Mouse (Mus musculus) G1E-ER4 (cell line): ENCODE results near the gene Amdhd1. TPM values are rescaled to one million over a fixed set of nuclear protein-coding genes. Genes with fewer than 3 reads are reported as not detected.

Experiments
- GATA1 ChIP-seq: IDR thresholded peaks from one replicate; pipeline ENCODE4 v1.8.0; 2012; ENCODE audit warnings: low read length, inconsistent platforms
- polyA plus RNA-seq: library from polyadenylated mRNA; stranded (reverse); fragments of >175 nt; gene quantifications from 2 replicates; pipeline ENCODE4 v1.2.3, GENCODE M21; 2012

Amdhd1 gene
- polyA plus RNA-seq, 1 experiment: not detected

DNA sequence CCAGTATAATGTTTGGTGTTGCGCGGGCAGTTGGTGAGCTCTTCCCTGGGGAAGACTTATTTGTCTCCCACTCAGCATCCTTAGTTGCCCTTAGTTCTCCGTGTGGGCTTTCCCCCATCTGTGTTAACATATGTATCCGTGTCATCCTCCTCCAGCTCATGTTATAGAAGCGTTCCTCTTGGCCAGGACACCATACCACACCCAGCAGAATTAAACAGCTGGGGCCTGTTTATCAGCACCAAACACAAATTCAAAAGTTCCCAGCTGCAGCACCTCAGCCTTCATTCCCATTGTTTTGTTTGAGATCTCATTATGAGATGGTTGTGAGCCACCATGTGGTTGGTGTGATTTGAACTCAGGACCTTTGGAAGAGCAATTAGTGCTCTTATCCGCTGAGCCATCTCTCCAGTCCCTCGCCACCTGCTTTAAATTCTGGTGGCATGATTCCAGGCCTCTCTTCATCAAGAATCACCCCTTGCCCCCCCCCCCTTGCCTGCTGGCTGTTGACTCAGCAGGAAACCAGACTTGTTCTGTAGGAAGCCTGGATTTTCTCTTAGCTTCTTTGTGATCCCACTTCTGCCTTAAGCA is 31.4 kb downstream of the Amdhd1 start:
- TF ChIP-seq GATA1: no peak

DNA sequence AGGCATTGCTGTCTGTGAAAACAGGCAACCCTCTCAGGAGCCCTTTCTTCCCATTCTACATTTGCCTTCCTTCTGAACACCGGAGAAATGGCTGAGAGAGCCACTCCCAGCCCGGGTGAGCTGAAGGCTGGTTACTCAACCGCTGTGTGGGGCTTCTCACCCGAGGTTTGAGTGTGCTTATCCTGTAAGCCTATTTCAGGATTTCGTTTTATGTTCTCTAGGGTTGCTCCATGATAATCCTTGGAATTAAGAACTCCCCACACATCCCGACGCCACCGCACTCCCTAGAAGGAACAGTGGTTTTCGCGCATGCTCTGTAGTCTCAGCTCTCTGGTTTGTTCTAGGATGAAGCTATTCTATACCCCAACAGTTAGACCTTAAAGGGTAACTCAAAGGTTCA is 38.5 kb downstream of the Amdhd1 start:
- no peak for TF ChIP-seq GATA1

DNA sequence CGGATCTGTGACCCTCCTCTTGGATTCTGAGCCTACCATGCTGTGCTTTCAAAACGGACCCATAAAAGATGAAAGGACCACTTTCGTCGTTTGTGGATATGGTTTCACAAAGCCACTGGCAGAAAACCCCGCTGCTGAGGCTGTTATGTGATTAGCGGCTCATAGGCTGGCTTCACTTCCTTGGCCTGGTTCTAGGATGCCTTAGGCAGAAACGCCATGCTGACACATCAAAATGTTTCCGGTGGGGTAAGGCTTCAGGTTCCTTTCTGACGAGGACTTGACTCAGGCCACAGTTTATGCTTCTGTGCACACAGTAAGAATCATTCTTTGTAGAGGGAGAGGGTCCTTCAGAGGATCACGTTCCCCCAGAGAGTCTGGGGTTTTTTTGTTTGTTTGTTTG is 39.0 kb downstream of the Amdhd1 start:
- no peak for TF ChIP-seq GATA1

DNA sequence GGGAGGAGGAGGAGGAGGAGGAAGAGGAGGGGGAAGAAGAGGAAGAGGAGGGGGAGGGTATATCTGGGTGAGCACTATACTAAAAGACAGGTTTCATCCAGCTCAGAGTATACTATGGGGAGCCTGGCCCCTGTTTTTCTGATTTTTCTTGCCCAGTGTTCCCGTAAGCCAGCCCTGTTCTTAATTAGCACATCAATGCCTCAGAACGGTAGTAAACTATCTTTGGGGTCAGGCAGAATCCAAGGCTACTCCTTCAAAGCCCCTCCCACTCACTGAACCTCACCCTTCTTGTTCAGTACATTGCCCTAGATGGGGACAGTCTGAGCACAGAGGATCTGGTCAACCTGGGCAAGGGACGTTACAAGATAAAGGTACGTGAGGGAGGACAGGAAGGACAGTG is 49.4 kb downstream of the Amdhd1 start:
- TF ChIP-seq GATA1: no peak

DNA sequence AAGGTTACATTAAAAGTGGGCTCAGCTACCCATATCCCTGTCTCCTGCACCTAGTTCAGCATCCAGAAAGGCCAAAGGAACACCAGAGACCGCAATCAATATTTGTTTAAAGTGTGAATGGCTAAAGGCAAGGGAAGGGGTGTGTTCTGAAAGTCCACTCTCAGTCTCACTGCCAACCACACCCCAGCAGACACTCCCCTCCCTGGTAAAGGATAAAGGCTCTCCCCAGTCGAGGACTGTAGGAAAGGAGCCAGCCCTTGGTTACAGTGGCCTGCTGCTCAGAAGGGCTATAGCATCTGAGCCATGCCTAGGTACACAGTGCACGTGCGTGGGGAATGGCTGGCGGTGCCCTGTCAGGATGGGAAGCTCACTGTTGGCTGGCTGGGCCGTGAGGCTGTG is 51.0 kb downstream of the Amdhd1 start:
- no peak for TF ChIP-seq GATA1

DNA sequence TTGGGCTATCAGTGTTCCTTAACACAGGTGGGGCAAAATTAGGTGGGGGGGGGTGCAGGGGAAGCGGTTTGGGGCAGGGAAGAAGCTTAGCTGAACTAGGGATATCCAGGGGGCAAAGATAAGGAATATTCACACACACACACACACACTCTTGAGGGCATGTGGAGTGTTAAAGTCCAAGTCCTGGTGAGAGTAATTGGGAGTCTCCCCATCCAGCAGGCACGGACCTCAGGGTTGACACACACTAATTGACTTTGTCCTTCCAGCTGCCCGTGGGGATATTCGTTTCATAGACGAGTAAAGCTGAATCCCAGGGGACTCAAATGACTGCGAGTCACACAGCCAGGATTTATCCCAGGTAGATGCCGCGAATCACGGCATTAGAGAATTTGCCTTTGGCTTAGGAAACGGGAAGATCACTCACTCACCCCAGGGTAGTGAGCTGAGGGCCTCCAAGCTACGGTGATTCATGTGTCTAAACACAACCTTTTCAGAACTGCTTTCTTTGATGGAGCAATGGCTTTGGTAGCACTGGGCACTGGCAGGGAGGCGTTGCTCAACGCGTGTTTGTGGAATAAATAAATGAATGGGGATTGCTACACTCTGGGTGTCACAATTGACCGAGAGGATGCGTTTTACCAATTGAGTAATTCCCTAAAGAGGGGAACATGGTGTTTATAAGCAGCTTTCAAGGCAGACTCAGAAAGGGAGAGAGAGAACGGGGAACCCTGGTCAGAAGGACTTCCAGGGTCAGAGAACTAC is 51.6 kb downstream of the Amdhd1 start, which contains the start of gene Hal:
TSS of gene Hal (plus strand) at position 703 of the 762 bp plus-strand sequence.
- no peak for TF ChIP-seq GATA1

DNA sequence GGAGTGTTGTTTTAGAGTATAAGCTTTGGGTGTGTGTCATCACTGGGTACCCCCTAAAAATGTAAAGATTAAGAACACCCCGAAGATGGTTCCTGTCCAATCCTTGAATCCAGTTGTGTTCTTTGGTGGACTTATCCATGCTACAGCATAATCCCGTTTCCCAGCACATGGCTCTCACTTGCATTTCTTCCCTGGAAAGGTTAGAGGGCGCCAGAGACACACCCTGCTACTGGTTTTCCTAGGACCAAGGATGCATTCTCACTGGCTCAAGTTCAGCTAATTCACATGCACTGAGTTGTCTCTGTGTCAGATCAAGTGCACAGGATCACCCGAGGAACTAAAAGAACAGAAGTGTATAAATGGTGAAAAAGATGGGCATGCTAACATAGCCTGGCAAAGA is 53.2 kb downstream of the Amdhd1 start:
- no peak for TF ChIP-seq GATA1

DNA sequence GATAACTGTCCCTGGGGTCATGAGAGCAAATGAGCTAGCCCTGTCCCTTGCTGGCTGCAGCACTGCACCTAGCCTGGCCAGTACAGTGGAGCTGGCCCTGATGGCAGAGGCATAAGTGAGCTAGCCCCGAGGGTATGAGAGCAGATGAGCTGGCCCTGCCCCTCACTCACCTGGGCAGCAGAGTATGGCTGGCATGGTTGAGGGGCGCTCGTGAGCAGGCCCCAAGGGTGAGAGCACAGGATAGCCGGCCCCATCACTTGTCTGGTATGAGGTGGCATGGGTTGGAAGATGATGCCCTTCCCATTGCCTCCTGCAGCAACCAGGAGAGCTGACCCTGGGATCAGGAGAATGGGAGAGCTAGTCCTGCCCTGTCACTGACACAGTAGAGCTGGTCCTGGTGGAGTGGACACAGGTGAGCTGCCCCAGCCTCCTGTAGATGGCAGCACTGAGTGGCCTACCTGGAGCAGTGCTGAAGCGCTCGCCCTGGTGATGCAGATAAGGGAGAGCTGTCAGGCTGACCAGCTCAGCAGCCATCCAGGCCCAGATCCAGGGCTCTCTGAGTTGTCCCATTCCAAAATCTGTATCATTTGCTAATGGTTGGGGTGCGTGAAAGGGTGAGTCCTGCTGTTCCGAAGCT is 54.7 kb downstream of the Amdhd1 start:
- TF ChIP-seq GATA1: no peak

DNA sequence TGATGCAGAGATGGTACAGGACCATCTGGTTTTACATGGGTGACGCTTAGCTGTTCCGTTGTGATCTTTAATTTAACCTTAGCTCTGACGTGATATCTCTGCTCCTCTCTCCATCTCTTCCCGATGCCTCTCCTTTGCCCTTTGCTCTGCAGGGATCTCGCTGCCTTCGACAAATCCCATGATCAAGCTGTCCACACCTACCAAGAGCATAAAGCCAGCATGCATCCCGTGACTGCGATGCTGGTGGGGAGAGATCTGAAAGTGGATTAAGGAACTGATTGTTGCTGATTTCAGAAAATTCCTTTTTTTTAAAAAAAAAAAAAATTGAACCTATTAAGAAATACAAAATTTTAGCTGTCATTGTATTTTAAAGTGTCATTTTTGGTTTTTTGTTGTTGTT is 55.3 kb downstream of the Amdhd1 start:
- no peak for TF ChIP-seq GATA1

Other genes with a start within 250 kb of the Amdhd1 start
- gene Elk3, start 228.9 kb downstream of the Amdhd1 start, polyA plus RNA-seq: 0.05 TPM in 1 of 2 replicates, not detected in the other
- 92.7 and 94.6 TPM in 2 replicates for gene Lta4h, start 86.6 kb downstream of the Amdhd1 start, polyA plus RNA-seq
- gene Hal, start 51.3 kb downstream of the Amdhd1 start, polyA plus RNA-seq: 0.13 TPM in 1 of 2 replicates, not detected in the other
- gene Ccdc38, start 599 bp upstream of the Amdhd1 start, polyA plus RNA-seq: not detected in 2 replicates
- 140 and 226 TPM in 2 replicates for gene Snrpf, start 49.7 kb upstream of the Amdhd1 start, polyA plus RNA-seq
- gene Ntn4, start 100.6 kb upstream of the Amdhd1 start, polyA plus RNA-seq: not detected in 2 replicates